Mouse (Mus musculus): ENCODE data around the gene Ptk7. TPM values are rescaled to one million over a fixed set of nuclear protein-coding genes. Genes with fewer than 3 reads are reported as not detected.

Ptk7 gene
- total RNA-seq (2014; fragmentation: Nextera tagmentation) (3.6 and 4.3 TPM in 2 replicates), total RNA-seq (2017) (3.7 and 3.8 TPM in 2 replicates)

- peak; percentile 17; the same call in 1 of the 2 replicates for ATAC-seq (replicated peaks; ENCODE audit: poor library complexity, severe bottlenecking)
These were observed at the start of gene Ptk7 for GRCm38 (mm10) chr17:46628791-46629684. Ptk7 (minus strand) TSS chr17:46629504.

- no peak for ATAC-seq (replicated peaks; ENCODE audit: poor library complexity, severe bottlenecking)
These were observed 49.6 kb upstream of the Ptk7 start for GRCm38 (mm10) chr17:46678911-46679310.

DNA sequence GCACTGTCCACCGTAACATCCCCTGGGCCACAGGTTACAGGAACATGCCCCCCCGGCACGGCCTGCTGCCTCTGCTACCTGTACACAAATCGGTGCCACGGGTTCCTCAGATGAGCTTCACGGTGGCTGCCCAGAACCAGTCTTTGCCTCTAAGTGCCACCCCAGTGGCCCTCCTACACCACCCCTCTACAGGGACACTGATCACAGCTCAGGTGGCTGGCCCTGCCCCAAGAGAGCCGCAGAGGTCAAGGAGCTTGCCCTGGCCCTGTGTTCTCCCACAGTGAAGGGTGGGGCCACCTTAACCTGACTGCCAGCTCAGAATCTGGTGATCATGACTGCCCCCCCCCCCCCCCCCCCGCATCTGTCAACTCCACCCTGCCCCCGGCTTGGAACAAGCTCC is 49.1 kb upstream of the Ptk7 start, which contains the start of gene Mea1:
TSS of gene Mea1 (plus strand) at position 378 of the 400 bp plus-strand sequence.
- ATAC-seq (replicated peaks; ENCODE audit: poor library complexity, severe bottlenecking): no peak

- ATAC-seq (replicated peaks; ENCODE audit: poor library complexity, severe bottlenecking): no peak
These were observed 45.4 kb upstream of the Ptk7 start for GRCm38 (mm10) chr17:46674530-46675283.

GRCm38 (mm10) chr17:46673850-46674529 is 44.7 kb upstream of the Ptk7 start, which contains the start of gene Rrp36:
Rrp36 (minus strand) TSS chr17:46674352.
- ATAC-seq (replicated peaks; ENCODE audit: poor library complexity, severe bottlenecking): peak; percentile 97

DNA sequence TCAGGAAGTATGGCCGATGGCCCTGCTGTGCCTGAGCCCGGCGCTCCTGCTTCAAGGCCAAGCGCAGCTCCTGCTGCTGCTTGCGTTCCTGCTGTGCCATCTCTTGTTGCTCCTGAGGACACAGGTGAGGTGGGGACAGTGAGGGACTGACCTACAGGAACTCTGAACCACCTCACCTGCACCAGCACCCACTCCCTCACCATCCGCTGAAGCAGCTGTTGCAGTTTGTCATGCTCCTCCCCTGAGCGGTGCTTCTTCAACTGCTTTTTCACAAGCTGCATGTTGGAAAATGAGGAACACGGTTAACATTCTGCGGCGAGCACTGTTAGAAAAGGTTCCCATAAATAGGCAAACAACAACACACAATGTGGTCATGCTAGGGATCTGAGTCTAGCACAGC is 40.6 kb upstream of the Ptk7 start:
- ATAC-seq (replicated peaks; ENCODE audit: poor library complexity, severe bottlenecking): no peak

GRCm38 (mm10) chr17:46667712-46668111 is 38.4 kb upstream of the Ptk7 start:
- no peak for ATAC-seq (replicated peaks; ENCODE audit: poor library complexity, severe bottlenecking)

- no peak for ATAC-seq (replicated peaks; ENCODE audit: poor library complexity, severe bottlenecking)
These were observed 33.4 kb upstream of the Ptk7 start for GRCm38 (mm10) chr17:46662730-46663129.

DNA sequence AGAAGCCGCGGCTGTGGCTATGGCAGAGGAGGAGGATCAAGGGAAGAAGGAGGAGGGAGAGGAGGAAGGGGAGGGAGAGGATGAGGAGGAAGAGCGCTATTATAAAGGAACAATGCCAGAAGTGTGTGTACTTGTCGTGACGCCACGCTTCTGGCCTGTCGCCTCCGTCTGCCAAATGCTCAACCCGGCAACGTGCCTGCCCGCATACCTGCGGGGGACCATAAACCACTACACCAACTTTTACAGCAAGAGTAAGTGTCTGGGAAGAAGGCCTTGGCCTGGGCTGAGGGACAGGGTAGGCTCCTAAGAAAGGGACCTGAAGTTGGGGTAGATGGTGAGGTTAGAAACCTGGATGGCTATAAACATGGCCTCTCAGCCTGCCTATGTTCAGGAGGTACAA is 32.7 kb upstream of the Ptk7 start:
- no peak for ATAC-seq (replicated peaks; ENCODE audit: poor library complexity, severe bottlenecking)

DNA sequence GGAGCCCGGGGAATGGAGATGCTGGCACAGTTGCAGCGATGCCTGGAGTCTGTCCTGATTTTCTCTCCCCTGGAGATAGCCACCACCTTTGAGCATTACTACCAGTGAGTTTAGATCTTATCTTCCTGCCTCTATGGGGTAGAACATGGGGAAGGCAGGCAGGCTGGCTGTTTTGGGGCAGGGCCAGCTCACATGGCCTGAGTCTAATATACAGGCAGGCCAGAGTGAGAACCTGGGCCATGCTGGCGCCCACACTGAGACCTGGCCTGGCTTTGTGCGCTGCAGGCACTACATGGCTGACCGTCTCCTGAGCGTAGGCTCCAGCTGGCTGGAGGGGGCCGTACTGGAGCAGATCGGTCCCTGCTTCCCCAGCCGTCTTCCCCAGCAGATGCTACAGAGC is 32.0 kb upstream of the Ptk7 start:
- ATAC-seq (replicated peaks; ENCODE audit: poor library complexity, severe bottlenecking): no peak

DNA sequence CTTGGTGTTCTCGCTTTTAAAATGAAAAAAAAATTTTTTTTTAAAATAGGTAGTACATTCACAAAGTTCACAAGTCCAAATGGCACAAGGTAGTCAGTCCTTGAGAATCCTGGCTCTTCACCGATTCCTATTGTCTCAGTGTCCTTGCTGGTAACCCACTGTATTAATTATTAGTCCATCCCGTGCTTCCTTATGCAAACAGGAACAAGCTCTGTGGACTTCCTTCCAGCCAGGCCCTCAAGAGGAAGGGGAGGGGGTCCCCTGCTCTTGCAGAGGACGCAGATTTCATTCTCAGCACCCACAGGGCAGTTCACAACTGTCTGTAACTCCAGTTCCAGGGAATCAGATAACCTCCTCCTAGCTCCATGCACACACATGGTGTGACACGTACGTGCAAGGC is 26.8 kb upstream of the Ptk7 start:
- ATAC-seq (replicated peaks; ENCODE audit: poor library complexity, severe bottlenecking): no peak

DNA sequence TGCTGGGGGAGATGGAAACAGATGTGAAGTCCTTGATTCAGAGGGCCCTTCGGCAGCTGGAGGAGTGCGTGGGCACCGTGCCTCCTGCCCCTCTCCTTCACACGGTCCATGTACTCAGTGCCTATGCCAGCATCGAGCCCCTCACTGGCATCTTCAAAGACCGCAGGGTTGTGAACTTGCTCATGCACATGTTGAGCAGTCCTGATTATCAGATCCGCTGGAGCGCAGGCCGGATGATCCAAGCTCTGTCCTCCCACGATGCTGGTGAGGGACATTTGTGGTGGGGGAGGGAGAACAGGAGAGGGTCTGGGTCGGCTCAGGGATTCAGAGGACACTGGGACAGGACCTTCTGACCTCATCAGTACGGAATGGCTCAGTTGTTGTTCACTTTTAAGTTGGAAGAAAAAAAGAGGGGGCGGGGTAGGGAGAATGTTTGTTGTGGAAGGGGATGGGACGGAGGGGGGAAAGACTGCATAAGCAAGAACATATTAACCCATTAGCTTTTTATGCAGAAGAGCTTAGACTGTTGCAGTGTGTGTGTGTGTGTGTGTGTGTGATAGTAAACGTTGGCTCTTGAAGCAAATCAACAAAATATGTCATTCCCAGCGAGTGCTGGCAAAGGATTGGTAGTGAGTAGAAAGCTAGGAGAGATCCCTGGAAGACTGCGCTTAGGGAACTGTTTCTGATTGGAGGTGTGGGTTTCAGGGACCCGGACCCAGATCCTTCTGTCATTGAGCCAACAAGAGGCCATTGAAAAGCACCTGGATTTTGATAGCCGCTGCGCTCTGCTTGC is 22.6 kb upstream of the Ptk7 start:
- ATAC-seq (replicated peaks; ENCODE audit: poor library complexity, severe bottlenecking): no peak

GRCm38 (mm10) chr17:46651292-46651691 is 22.0 kb upstream of the Ptk7 start:
- no peak for ATAC-seq (replicated peaks; ENCODE audit: poor library complexity, severe bottlenecking)

DNA sequence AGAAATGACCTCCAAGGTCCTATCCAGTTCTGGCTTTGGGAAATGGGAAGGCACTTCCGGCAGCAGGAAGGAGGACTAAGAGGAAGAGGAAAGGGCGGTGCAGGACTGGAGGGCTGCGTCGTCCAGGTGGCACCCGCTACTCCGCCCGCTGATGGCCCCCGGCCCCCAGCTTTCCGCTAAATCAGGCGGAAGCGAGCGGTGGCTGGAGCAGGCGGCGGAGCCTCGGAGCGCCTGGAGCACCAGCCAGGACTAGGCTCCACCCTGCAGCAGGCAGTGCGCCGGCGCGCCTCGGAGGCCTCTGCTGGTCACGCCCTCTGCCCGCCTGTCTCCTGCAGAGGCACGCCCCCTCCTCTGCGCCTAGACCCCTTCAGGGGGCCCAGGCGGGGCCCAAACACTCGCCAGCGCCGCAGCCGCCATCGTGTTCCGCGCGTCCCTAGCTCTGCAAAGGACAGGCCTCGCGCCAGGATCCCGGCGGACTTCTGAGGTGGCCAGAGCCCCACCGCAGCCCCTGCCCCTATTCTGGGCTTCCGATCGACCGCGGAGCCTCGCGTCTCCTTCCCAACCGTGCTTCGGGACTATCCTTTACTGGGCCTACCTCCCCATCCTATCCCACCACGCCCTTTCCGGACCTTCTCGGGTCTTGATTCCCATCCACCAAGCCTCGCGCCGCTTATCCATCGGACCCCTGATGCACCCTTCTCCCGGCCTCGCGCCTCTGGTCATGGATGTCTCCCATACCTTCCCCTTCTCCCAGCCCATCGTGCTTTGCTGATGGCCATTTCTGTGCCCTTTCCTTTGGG is 21.1 kb upstream of the Ptk7 start, which contains the start of gene Cul7:
TSS of gene Cul7 (plus strand) at position 106 of the 800 bp plus-strand sequence.
- peak; percentile 78 for ATAC-seq (replicated peaks; ENCODE audit: poor library complexity, severe bottlenecking)

DNA sequence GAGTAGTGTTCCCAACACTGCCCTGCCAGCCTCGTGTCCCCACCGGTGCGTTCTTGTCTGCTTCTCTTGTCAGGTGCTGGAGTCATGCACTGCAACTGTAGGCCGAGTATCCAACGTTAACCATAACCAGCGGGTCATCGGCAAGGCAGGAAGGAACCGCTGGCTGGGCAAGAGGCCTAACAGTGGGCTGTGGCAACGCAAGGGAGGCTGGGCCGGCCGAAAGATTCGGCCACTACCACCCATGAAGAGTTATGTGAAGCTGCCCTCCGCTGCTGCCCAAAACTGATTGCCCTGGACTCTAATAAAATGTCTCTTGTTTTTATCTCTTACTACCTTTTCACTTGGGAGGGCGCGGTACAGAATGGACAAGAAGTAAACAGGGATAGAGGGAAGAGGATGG is 20.5 kb upstream of the Ptk7 start:
- ATAC-seq (replicated peaks; ENCODE audit: poor library complexity, severe bottlenecking): no peak

DNA sequence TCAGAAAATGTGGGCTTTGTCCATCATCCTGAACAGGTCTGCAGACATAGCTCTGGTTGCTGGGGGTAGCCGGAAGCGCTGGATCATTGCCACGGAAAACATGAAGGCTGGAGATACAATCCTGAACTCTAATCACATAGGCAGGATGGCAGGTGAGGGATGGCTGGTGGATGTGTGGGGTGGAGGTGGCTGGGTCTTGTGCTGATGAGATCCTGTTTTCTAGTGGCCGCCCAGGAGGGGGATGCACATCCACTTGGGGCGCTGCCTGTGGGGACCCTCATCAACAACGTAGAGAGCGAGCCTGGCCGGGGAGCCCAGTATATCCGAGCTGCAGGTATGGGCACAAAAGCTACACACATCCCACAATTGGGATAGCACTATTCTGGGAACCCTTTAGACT is 19.1 kb upstream of the Ptk7 start:
- ATAC-seq (replicated peaks; ENCODE audit: poor library complexity, severe bottlenecking): no peak

DNA sequence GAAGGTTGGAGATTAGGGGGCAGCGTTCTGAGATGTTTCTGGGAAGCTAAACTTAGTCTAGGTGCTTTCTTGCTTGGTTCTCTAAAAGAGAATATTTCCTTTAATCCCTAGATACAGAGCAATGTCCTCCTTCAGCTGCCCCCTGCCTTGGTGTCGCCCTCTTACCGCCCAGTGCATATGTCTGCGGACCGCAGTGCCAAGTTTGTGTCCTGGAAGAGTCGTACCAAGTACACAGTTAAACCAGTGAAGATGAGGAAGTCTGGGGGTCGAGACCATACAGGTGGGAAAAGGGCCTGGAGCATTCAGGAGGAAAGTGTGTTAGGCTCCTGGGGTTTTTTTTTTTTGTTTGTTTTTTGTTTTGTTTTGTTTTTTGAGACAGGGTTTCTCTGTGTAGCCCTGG is 18.0 kb upstream of the Ptk7 start:
- ATAC-seq (replicated peaks; ENCODE audit: poor library complexity, severe bottlenecking): no peak

- ATAC-seq (replicated peaks; ENCODE audit: poor library complexity, severe bottlenecking): peak; percentile 12
These were observed 17.0 kb upstream of the Ptk7 start for GRCm38 (mm10) chr17:46646322-46646662.

All from granulocyte monocyte progenitor cell, adult 5-6 weeks (primary cell).